Mouse (Mus musculus) right cerebral cortex, postnatal 10 days (tissue): Measurements from ENCODE around the gene Myod1.

Experiments
- DNase-seq, 2 experiments: peaks; one replicate each; pipeline ENCODE4 v3.0.0; 2021; ENCODE audit warnings: low spot score in 2 of 2

The Myod1 gene

GRCm38 (mm10) chr7:46376172-46377007 lies at the start of gene Myod1:
Gene Myod1, plus strand, starts transcription at chr7:46376474.
- no peak for DNase-seq

GRCm38 (mm10) chr7:46327896-46328295 lies 48.4 kb upstream of the Myod1 start:
- DNase-seq: no peak

GRCm38 (mm10) chr7:46337397-46337796 lies 38.9 kb upstream of the Myod1 start:
- DNase-seq: no peak

- DNase-seq: no peak
Measured at GRCm38 (mm10) chr7:46339818-46340217, 36.5 kb upstream of the Myod1 start.

GRCm38 (mm10) chr7:46340295-46340694 lies 36.0 kb upstream of the Myod1 start:
- DNase-seq: no peak

GRCm38 (mm10) chr7:46341471-46341870 lies 34.8 kb upstream of the Myod1 start:
- DNase-seq: no peak

DNA sequence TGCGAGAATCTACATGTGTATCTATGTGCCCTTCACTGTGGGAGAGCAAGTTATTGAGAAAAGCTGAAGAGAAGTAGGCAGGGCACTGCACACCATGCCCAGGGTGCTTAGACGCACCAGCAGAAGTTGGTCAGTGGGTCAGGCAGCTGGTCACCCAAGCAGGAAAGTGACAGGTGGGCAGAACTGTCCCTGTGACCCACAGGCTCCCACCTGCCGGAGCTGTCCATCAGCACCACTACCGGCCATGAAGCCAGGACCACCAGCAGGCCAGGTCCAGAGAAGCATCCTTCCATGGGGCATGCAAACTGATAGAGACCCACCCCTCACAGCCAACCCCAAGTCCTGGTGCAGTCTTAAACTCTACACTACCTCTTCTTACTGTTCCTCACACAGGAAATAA lies 28.6 kb upstream of the Myod1 start:
- no peak for DNase-seq

DNA sequence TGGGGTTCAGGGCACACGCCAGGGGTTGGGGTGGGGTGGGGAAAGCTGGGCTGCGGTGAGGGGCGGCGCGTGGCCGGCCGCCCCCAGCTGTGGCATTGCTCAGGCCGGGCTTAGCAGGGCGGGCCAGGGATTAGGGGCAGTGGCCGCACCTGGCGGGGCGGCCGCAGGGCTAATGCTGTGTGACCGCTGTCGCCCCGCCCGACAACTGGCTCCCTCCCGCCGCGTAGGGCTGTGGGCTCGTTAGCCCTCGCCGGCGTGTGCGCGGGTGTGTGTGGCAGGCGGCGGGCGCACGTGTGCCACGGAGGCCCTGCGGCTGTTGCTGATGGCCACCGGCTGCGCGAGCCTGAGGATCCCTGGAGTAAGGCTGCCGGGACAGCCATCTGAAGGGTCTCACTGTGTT lies 27.5 kb upstream of the Myod1 start:
- no peak for DNase-seq

DNA sequence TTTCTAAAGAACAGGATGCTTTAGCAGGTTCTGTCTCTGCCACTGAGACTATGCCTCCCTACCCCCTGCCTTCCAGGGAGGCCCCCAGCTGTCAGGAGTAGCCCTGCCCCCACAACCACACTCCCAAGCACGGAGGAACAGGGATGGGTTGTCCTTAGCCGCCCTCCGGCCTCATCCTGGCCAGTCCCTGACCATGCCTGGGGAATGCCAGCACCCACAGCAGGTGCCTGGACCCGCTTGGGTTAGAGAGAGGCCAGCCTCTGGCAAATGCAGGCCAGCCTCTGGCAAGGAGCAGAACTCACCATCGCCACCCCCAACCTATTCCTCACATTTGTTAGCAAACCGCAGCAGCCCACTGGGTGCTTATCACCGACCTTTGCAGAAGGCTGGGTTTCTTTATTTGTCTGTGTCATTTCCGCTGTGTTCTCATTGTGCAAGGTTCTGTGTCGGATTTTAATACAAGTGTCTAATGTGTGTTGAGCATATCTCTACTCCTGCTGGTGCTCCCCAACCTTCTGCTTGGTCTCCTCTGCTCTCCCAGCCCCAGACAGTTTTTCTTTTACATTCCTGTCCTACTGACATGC lies 26.1 kb upstream of the Myod1 start:
- no peak for DNase-seq

DNA sequence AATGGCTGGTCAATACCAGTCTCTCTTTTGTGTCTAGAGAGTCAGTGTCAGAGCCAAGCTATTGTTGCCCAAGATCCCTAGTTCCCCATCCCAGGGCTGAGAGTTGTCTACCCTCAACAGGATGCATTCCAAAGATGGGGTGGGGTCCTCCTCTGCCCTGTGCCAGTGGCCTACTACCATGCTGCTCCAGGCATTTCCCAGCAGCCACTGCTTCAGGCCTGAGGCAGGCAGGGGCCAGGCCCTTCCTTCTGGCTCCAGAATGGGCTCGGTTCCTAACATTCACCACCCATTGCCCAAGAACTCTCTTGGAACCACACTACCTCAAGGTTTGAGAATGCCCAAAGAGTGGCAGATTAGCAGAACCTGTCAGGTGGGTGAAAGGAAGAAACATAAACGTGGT lies 23.5 kb upstream of the Myod1 start:
- DNase-seq: no peak

DNA sequence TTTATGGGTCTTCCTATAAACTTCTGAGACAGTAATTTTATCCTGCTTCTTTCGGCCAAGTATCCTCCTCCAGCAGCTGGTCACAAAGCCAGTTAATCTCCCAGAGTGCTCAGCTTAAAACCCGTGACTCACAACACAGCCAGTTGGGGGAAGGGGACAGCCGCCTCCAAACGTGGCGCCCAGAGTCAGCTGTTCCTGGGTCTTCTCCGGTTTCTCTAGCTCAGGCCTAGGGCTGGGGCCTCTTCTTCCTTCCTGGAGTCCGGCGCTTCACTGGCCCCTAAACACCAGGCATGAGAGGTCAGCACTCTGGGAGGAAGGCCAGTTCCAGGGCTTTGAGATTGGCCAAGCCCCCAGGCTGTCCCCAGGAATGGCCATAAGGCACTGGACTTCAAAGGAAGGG lies 23.1 kb upstream of the Myod1 start:
- no peak for DNase-seq

- DNase-seq: no peak
Measured at GRCm38 (mm10) chr7:46353875-46354274, 22.4 kb upstream of the Myod1 start.

DNA sequence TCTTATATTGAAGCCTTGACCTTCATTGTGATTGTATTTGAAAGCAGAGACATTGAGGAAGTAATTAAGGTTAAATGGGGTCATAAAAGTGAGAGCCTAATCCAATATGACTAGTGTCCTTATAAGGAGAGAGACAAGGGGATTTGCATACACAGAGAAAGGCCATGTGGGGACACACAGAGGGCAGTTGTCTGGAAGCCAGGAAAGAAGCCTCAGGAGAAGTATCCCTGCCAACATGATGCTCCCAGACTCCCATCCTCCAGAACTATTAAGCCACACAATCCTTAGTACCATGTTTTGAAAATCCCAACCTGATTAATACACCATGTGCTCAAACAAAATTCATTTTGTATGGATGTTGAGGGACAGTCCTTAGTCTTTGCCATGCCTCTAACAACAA lies 14.5 kb upstream of the Myod1 start:
- no peak for DNase-seq

GRCm38 (mm10) chr7:46364154-46364553 lies 12.1 kb upstream of the Myod1 start:
- no peak for DNase-seq

GRCm38 (mm10) chr7:46365810-46366209 lies 10.5 kb upstream of the Myod1 start:
- no peak for DNase-seq

DNA sequence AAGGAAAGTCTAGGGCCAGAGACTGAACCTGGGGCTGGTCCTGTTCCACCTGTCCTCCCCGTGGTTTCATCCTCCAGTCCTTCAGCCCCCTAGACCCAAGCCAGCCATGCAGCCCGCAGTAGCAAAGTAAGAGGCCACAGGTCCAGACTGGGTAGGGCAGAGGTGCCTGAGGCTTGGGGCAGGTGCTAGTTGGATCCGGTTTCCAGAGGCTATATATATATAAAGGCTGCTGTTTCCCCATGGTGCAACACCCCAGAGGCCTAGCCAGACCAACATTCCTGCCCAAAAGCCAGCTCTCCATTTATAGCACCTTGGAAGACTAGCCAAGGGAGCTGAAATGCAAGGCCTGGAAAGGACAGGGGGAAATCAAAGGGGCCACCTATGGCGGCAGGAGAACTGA lies 5.2 kb upstream of the Myod1 start:
- no peak for DNase-seq

DNA sequence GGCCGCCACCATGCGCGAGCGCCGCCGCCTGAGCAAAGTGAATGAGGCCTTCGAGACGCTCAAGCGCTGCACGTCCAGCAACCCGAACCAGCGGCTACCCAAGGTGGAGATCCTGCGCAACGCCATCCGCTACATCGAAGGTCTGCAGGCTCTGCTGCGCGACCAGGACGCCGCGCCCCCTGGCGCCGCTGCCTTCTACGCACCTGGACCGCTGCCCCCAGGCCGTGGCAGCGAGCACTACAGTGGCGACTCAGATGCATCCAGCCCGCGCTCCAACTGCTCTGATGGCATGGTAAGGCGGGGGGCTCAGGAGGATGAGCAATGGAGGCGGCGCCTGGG lies 703 bp downstream of the Myod1 start:
- no peak for DNase-seq

GRCm38 (mm10) chr7:46378123-46378522 lies 1.8 kb downstream of the Myod1 start:
- DNase-seq: peak in 1 of 2 experiments; percentile 50

GRCm38 (mm10) chr7:46378983-46379382 lies 2.7 kb downstream of the Myod1 start:
- peak; percentile 77 to 78 for DNase-seq

- peak in 1 of 2 experiments; percentile 44 for DNase-seq
Measured at GRCm38 (mm10) chr7:46380625-46381024, 4.4 kb downstream of the Myod1 start.

GRCm38 (mm10) chr7:46387430-46387829 lies 11.2 kb downstream of the Myod1 start:
- no peak for DNase-seq

GRCm38 (mm10) chr7:46389456-46390085 lies 13.3 kb downstream of the Myod1 start:
- DNase-seq: no peak

GRCm38 (mm10) chr7:46390226-46390625 lies 14.0 kb downstream of the Myod1 start:
- no peak for DNase-seq
